Mouse (Mus musculus) CH12.LX (cell line): ENCODE results near the gene Tfpi2.

ENCODE experiments used
- CHD1 ChIP-seq: IDR thresholded peaks from 2 replicates; pipeline ENCODE4 v1.6.1; 2012; ENCODE audit warnings: low read depth, low read length, improper control_type of control experiment, inconsistent platforms
- CTCF ChIP-seq, 2 experiments: IDR thresholded peaks in 1 of 2; conservative IDR thresholded peaks in 1 of 2; 2 replicates each; pipeline ENCODE4 v1.5.1; 2011 to 2012; ENCODE audit warnings: low read depth in 2 of 2, low read length in 2 of 2, improper control_type of control experiment in 1 of 2, inconsistent platforms in 1 of 2, mild to moderate bottlenecking in 1 of 2, moderate library complexity in 1 of 2
- ETS1 ChIP-seq: conservative IDR thresholded peaks from 2 replicates; pipeline ENCODE4 v1.6.1; 2012; ENCODE audit warnings: low read depth, mild to moderate bottlenecking, inconsistent platforms, low read length, improper control_type of control experiment, moderate library complexity
- GABPA ChIP-seq: IDR thresholded peaks from 2 replicates; pipeline ENCODE4 v1.6.1; 2012; ENCODE audit warnings: low read depth, low read length, improper control_type of control experiment, inconsistent platforms; ENCODE audit not compliant: insufficient replicate concordance
- HCFC1 ChIP-seq: IDR thresholded peaks from 2 replicates; pipeline ENCODE4 v1.6.1; 2012; ENCODE audit warnings: low read depth, mild to moderate bottlenecking, inconsistent platforms, low read length, improper control_type of control experiment
- KAT2A ChIP-seq: IDR thresholded peaks from 2 replicates; pipeline ENCODE4 v1.6.1; 2012; ENCODE audit warnings: low read length, improper control_type of control experiment, inconsistent platforms; ENCODE audit not compliant: insufficient replicate concordance
- MAX ChIP-seq: IDR thresholded peaks from 2 replicates; pipeline ENCODE4 v1.6.1; 2011; ENCODE audit warnings: low read length, improper control_type of control experiment
- MYC ChIP-seq: IDR thresholded peaks from 2 replicates; pipeline ENCODE4 v1.6.1; 2011; ENCODE audit warnings: low read depth, mild to moderate bottlenecking, improper control_type of control experiment, low read length
- POLR2A ChIP-seq: IDR thresholded peaks from 2 replicates; pipeline ENCODE4 v1.6.1; 2011; ENCODE audit warnings: low read depth, mild to moderate bottlenecking, improper control_type of control experiment, low read length
- USF2 ChIP-seq: conservative IDR thresholded peaks from 2 replicates; pipeline ENCODE4 v1.6.1; 2011; ENCODE audit warnings: low read depth, low read length, improper control_type of control experiment

DNA sequence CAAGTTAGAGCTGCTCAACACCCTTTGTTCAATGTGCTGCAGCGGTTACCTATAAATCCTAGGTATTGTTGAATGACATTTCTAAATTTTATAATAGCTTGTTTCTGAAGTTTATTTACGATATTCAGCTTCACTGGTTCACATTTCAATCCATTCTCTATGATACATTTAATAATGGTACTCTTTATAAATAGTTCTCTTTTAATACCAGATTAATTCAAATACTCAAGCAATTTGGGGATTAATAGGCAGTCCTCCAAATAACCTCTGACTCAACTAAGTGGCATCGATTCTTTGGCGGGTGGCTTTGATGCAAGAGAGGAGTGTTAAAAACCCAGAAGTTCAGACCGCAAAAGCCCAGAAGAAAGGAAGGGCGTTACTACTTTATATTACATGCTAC is 4.8 kb upstream of the Tfpi2 start, which contains the start of gene Gngt1:
- TF ChIP-seq ETS1 = no peak
- no peak for TF ChIP-seq MAX
- no peak for TF ChIP-seq POLR2A
- TF ChIP-seq CTCF (conservative IDR thresholded peaks at IDR 0.05 in 1 of 2, IDR thresholded peaks at IDR 0.05 in 1 of 2; ENCODE audit: low read depth in 2 of 2, low read length in 2 of 2) = no peak
- no peak for TF ChIP-seq MYC
- TF ChIP-seq USF2 = no peak
- no peak for TF ChIP-seq HCFC1
- TF ChIP-seq CHD1 = no peak
- no peak for TF ChIP-seq KAT2A
- no peak for TF ChIP-seq GABPA
